ENCODE assay signal across 12 mouse cellular contexts in genomic region chr9:104804776-104805175, GRCm38 (mm10).
"Had no signal": no experiment of that assay in that cellular context is flagged by ENCODE, and none has a peak within 500 bp of the region (broad histone marks: within the 10 kb centered on the region; RNA-seq: fewer than 3 reads in every experiment).

No protein-coding gene starts in this region.

- DNase-seq: left cerebral cortex, postnatal 4 days; liver; liver, embryonic 13.5 days; liver, postnatal 0 days; lung, adult 18-20 months; lung, adult 2 months; lung, embryonic 14.5 days; lung, postnatal 10 days; lung, postnatal 14 days; lung, postnatal 36 days; lung, postnatal 4 days; midbrain, embryonic 14.5 days had no signal
